Mouse (Mus musculus): ENCODE results near the gene Sema3a. TPM values are rescaled to one million over a fixed set of nuclear protein-coding genes. Genes with fewer than 3 reads are reported as not detected.

Gene Sema3a
- polyA plus RNA-seq (2015; fragmentation: Nextera tagmentation; extraction: Ambion mirVana): 30.8 and 33.8 TPM in 2 replicates

- peak; percentile 60; the same call in 1 of the 2 replicates for ATAC-seq (ENCODE audit: low read depth)
- Histone ChIP-seq H3K9ac (ENCODE audit: low read length) (no peak within 1 kb of the TSS), H3K4me1 (replicated peaks; ENCODE audit: control insufficient read depth, insufficient read depth, low read length) (no peaks in the 10 kb centered on the region), H3K9me3 (ENCODE audit: control insufficient read depth, low read length) (no peaks in the 10 kb centered on the region), H3K27ac (ENCODE audit: low read length) (no peak within 1 kb of the TSS), H3K4me2 (ENCODE audit: low read depth, low read length) (peak within 1 kb of the TSS; percentile 31), H3K36me3 (ENCODE audit: control insufficient read depth, insufficient read depth, low read length) (no peaks in the 10 kb centered on the region), H3K27me3 (ENCODE audit: control insufficient read depth, insufficient read depth, low read depth, low read length) (no peaks in the 10 kb centered on the region), H3K4me3 (ENCODE audit: low read length) (0 out of 2 replicates have a peak within 1 kb of the TSS, but pooled peaks have one; percentile 15)
- 40% methylated on average over 13 of the region's 13 CpGs for WGBS
These were observed at the start of gene Sema3a for GRCm38 (mm10) chr5:13125241-13125692. Sema3a (plus strand) TSS chr5:13125414.

- ATAC-seq (ENCODE audit: low read depth): peak; percentile 69
These were observed 40.3 kb upstream of the Sema3a start for GRCm38 (mm10) chr5:13084777-13085439.

GRCm38 (mm10) chr5:13090431-13090830 is 34.8 kb upstream of the Sema3a start:
- Histone ChIP-seq H3K27me3 (ENCODE audit: control insufficient read depth, insufficient read depth, low read depth, low read length) (no peaks in the 10 kb centered on the region), H3K4me3 (ENCODE audit: low read length) (no peak overlapping the region), H3K4me2 (ENCODE audit: low read depth, low read length) (no peak overlapping the region), H3K4me1 (replicated peaks; ENCODE audit: control insufficient read depth, insufficient read depth, low read length) (no peaks in the 10 kb centered on the region), H3K9ac (ENCODE audit: low read length) (no peak overlapping the region), H3K36me3 (ENCODE audit: control insufficient read depth, insufficient read depth, low read length) (no peaks in the 10 kb centered on the region), H3K9me3 (ENCODE audit: control insufficient read depth, low read length) (no peaks in the 10 kb centered on the region), H3K27ac (ENCODE audit: low read length) (no peak overlapping the region)
- 59% methylated on average over 1 of the region's 1 CpGs for WGBS
- ATAC-seq (ENCODE audit: low read depth): peak; percentile 66; the same call in 1 of the 2 replicates

More at GRCm38 (mm10) chr5:13084777-13085439, 40.3 kb upstream of the Sema3a start:
- Histone ChIP-seq H3K4me2 (ENCODE audit: low read depth, low read length) (no peak overlapping the region), H3K4me1 (replicated peaks; ENCODE audit: control insufficient read depth, insufficient read depth, low read length) (no peaks in the 10 kb centered on the region), H3K9ac (ENCODE audit: low read length) (no peak overlapping the region), H3K27ac (ENCODE audit: low read length) (no peak overlapping the region), H3K9me3 (ENCODE audit: control insufficient read depth, low read length) (no peaks in the 10 kb centered on the region), H3K27me3 (ENCODE audit: control insufficient read depth, insufficient read depth, low read depth, low read length) (no peaks in the 10 kb centered on the region), H3K4me3 (ENCODE audit: low read length) (no peak overlapping the region), H3K36me3 (ENCODE audit: control insufficient read depth, insufficient read depth, low read length) (no peaks in the 10 kb centered on the region)
- WGBS: 44% methylated on average over 6 of the region's 6 CpGs

DNA sequence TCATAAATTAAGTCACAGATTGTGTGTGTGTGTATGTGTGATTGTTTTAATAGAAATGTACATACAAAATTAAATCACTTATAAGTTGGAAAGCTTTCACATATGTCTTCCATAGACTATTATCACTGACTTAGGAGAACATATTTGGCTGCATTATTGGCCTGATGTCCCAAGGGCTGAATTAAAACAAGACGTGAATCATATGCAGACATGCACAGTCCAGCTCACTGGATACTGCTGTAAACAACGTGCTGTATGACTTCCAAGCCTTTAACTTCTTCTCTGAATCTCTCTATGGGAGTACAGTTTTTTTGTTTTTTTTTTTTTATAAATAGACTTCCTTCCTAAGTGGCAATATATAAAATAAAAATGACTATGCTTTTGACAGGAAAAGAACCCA is 15.7 kb upstream of the Sema3a start:
- Histone ChIP-seq H3K27me3 (ENCODE audit: control insufficient read depth, insufficient read depth, low read depth, low read length) (no peaks in the 10 kb centered on the region), H3K9ac (ENCODE audit: low read length) (no peak overlapping the region), H3K9me3 (ENCODE audit: control insufficient read depth, low read length) (no peaks in the 10 kb centered on the region), H3K4me3 (ENCODE audit: low read length) (no peak overlapping the region), H3K4me2 (ENCODE audit: low read depth, low read length) (no peak overlapping the region), H3K36me3 (ENCODE audit: control insufficient read depth, insufficient read depth, low read length) (no peaks in the 10 kb centered on the region), H3K27ac (ENCODE audit: low read length) (no peak overlapping the region), H3K4me1 (replicated peaks; ENCODE audit: control insufficient read depth, insufficient read depth, low read length) (no peaks in the 10 kb centered on the region)
- peak; percentile 49; the same call in 1 of the 2 replicates for ATAC-seq (ENCODE audit: low read depth)
- WGBS: 26% methylated on average over 2 of the region's 2 CpGs

DNA sequence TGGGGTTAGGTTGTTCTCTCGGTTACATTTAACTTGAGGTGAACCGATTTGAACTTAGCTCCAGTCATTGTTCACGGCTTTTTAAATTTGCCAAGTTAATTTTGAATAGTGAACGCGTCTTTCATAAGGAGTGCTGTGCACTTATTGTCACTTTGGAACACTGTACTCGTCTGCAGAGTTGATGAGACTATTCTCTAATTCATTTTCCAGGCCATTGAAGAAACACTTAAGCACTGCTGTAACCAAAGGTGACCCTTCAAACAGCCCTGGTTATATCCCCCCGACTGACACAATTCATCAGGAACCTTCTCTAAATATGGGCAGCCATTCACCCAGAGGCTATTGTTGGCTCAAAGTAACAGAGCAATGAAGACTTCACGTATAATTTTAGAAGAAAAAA is 8.0 kb upstream of the Sema3a start:
- no peak overlapping the region for H3K27ac ChIP-seq (ENCODE audit: low read length)
- H3K9ac ChIP-seq (ENCODE audit: low read length): no peak overlapping the region
- 75% methylated on average over 8 of the region's 8 CpGs for WGBS
- H3K9me3 ChIP-seq (ENCODE audit: control insufficient read depth, low read length): no peaks in the 10 kb centered on the region
- H3K4me2 ChIP-seq (ENCODE audit: low read depth, low read length): no peak overlapping the region
- ATAC-seq (ENCODE audit: low read depth): no peak
- H3K36me3 ChIP-seq (ENCODE audit: control insufficient read depth, insufficient read depth, low read length): no peaks in the 10 kb centered on the region
- no peaks in the 10 kb centered on the region for H3K27me3 ChIP-seq (ENCODE audit: control insufficient read depth, insufficient read depth, low read depth, low read length)
- no peaks in the 10 kb centered on the region for H3K4me1 ChIP-seq (replicated peaks; ENCODE audit: control insufficient read depth, insufficient read depth, low read length)
- no peak overlapping the region for H3K4me3 ChIP-seq (ENCODE audit: low read length)

DNA sequence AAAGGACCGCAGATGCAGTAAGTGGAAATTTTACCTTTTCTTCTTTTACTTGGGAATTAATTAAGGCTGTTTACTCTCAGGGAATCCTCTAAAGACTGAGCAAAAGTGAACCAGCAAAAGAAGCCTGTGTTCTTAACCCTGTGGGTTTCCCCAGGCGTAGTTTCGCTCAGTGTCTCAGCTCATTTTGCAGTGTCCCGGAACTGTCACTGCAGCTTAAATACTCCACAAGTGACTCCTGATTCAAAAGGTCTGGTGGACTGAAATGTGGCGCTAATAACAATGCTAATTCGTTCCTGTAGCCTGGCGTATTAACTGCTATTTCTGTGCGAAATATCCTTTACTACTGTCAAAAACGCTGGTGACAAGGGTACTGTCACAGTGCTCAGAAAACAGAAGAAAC is 543 bp downstream of the Sema3a start:
- Histone ChIP-seq H3K27me3 (ENCODE audit: control insufficient read depth, insufficient read depth, low read depth, low read length) (no peaks in the 10 kb centered on the region), H3K27ac (ENCODE audit: low read length) (no peak overlapping the region), H3K4me1 (replicated peaks; ENCODE audit: control insufficient read depth, insufficient read depth, low read length) (no peaks in the 10 kb centered on the region), H3K9ac (ENCODE audit: low read length) (no peak overlapping the region), H3K9me3 (ENCODE audit: control insufficient read depth, low read length) (no peaks in the 10 kb centered on the region), H3K36me3 (ENCODE audit: control insufficient read depth, insufficient read depth, low read length) (no peaks in the 10 kb centered on the region), H3K4me2 (ENCODE audit: low read depth, low read length) (peak overlapping the region; percentile 31), H3K4me3 (ENCODE audit: low read length) (0 out of 2 replicates have a peak overlapping the region, but pooled peaks have one; percentile 15)
- 42% methylated on average over 9 of the region's 9 CpGs for WGBS
- peak; percentile 83 for ATAC-seq (ENCODE audit: low read depth)

DNA sequence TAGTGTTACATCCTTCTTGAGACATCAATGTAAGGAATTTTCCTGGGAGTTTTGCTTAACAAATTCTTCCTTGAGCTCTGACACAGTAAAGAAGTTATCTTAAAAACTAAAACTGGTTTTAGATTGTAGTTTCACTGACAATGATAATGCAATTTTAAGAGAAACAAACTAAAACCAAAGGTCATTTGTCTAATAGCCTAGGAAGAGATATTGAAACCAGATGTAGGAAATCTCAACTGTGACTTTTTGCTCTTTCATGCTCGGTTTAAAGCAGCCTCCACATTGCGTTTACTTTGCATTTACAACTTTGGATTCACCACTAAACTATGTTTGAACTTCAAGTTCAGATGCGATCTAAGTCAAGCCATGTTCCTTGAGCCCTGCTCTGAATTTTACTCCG is 982 bp downstream of the Sema3a start:
- Histone ChIP-seq H3K4me2 (ENCODE audit: low read depth, low read length) (peak overlapping the region; percentile 31; the same call in 1 of the 2 replicates), H3K4me3 (ENCODE audit: low read length) (no peak overlapping the region)
- 42% methylated on average over 4 of the region's 4 CpGs for WGBS

GRCm38 (mm10) chr5:13127121-13127520 is 1.9 kb downstream of the Sema3a start:
- Histone ChIP-seq H3K9ac (ENCODE audit: low read length) (no peak overlapping the region), H3K9me3 (ENCODE audit: control insufficient read depth, low read length) (no peaks in the 10 kb centered on the region), H3K4me1 (replicated peaks; ENCODE audit: control insufficient read depth, insufficient read depth, low read length) (no peaks in the 10 kb centered on the region), H3K4me3 (ENCODE audit: low read length) (no peak overlapping the region), H3K4me2 (ENCODE audit: low read depth, low read length) (no peak overlapping the region), H3K36me3 (ENCODE audit: control insufficient read depth, insufficient read depth, low read length) (no peaks in the 10 kb centered on the region), H3K27ac (ENCODE audit: low read length) (no peak overlapping the region), H3K27me3 (ENCODE audit: control insufficient read depth, insufficient read depth, low read depth, low read length) (no peaks in the 10 kb centered on the region)
- no peak for ATAC-seq (ENCODE audit: low read depth)
- WGBS: 89% methylated on average over 3 of the region's 3 CpGs

More for the DNA sequence above, 982 bp downstream of the Sema3a start:
- no peaks in the 10 kb centered on the region for H3K9me3 ChIP-seq (ENCODE audit: control insufficient read depth, low read length)
- H3K27ac ChIP-seq (ENCODE audit: low read length): peak overlapping the region; percentile 22; the same call in 1 of the 2 replicates
- no peaks in the 10 kb centered on the region for H3K27me3 ChIP-seq (ENCODE audit: control insufficient read depth, insufficient read depth, low read depth, low read length)
- H3K36me3 ChIP-seq (ENCODE audit: control insufficient read depth, insufficient read depth, low read length): no peaks in the 10 kb centered on the region
- no peaks in the 10 kb centered on the region for H3K4me1 ChIP-seq (replicated peaks; ENCODE audit: control insufficient read depth, insufficient read depth, low read length)
- H3K9ac ChIP-seq (ENCODE audit: low read length): no peak overlapping the region
- ATAC-seq (ENCODE audit: low read depth): no peak

DNA sequence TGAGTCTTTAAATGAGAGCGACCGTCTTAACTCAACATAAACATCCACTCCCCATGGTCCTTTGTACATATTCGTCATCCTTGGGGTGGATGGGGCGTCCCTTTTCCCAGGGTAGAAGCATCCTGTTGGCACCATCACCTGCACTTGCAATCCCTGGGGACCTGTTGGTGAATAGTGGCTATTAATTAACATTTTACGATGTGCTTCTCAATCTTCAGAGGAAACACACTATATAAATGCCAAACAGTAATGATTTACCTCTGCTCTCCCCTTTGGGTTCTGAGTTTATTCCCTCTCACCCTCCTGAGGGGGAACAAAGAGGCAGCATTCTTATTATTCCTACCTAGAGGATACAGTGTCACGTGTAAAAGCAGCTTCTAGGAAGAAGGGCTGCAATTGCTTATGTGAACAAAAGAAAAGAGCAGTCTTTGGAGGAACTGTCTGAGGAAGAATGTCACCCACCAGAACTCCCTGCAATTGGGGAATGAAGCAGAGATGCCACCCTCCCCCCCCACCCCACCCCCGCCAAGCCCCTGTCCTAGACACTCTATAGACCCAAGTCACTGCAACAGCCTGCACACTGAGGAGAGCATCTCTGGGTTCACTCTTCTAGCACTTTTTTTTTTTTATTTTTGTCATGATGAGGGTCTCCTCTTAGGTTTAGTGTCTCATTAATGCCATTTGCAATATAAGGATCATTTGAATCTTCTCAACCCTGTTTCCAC is 19.7 kb downstream of the Sema3a start:
- WGBS: 63% methylated on average over 7 of the region's 7 CpGs
- no peak for ATAC-seq (ENCODE audit: low read depth)
- no peaks in the 10 kb centered on the region for H3K9me3 ChIP-seq (ENCODE audit: control insufficient read depth, low read length)

More for the DNA sequence above, 19.7 kb downstream of the Sema3a start:
- no peaks in the 10 kb centered on the region for H3K36me3 ChIP-seq (ENCODE audit: control insufficient read depth, insufficient read depth, low read length)
- H3K27me3 ChIP-seq (ENCODE audit: control insufficient read depth, insufficient read depth, low read depth, low read length): no peaks in the 10 kb centered on the region
- H3K9ac ChIP-seq (ENCODE audit: low read length): no peak overlapping the region
- no peaks in the 10 kb centered on the region for H3K4me1 ChIP-seq (replicated peaks; ENCODE audit: control insufficient read depth, insufficient read depth, low read length)
- no peak overlapping the region for H3K4me2 ChIP-seq (ENCODE audit: low read depth, low read length)
- H3K27ac ChIP-seq (ENCODE audit: low read length): no peak overlapping the region
- H3K4me3 ChIP-seq (ENCODE audit: low read length): no peak overlapping the region
